Mouse (Mus musculus) spleen, postnatal 36 days (tissue): Measurements from ENCODE around the gene Gm9513.

Source experiments
- DNase-seq, 2 experiments: peaks; one replicate each; pipeline ENCODE4 v3.0.0; 2022; ENCODE audit warnings: low spot score in 2 of 2, mixed read lengths in 1 of 2

Gm9513 gene

DNA sequence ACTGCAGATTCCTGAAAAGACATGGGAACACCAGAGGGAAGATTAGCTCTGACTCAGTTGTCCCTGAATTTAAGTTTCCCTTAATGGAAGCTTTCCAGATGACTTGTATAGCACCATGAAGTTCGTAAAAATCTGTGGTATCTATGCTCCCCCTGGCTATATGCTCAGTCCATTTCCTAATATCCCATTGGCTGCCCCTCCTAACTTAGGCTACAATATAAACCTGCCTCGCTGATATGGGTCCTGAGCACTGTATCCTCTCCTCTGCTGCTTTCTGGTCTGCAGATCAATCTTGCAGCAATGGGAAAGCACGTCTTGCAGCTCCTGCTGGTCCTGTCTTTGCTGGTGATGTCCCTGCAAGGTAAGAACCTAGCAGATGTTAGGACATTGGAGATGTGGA, at the start of gene Gm9513:
Gene Gm9513, plus strand, starts transcription at position 301 of the 400 bp plus-strand sequence.
- DNase-seq, result no peak

DNA sequence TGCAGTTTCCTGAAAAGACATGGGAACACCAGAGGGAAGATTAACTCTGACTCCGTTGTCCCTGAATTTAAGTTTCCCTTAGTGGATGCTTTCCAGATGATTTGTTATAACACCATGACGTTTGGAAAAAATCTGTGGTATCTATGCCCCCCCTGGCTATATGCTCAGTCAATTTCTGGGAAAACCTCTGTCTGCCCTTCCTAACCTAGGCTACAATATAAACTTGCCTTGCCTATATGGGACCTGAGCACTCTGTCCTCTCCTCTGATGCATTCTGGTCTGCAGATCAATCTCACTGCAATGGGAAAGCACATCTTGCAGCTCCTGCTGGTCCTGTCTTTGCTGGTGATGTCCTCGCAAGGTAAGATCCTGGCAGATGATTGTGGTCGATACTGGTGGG, 43.9 kb upstream of the Gm9513 start, which contains the start of gene Gm7257:
Gene Gm7257, plus strand, starts transcription at position 301 of the 400 bp plus-strand sequence.
- no peak for DNase-seq

DNA sequence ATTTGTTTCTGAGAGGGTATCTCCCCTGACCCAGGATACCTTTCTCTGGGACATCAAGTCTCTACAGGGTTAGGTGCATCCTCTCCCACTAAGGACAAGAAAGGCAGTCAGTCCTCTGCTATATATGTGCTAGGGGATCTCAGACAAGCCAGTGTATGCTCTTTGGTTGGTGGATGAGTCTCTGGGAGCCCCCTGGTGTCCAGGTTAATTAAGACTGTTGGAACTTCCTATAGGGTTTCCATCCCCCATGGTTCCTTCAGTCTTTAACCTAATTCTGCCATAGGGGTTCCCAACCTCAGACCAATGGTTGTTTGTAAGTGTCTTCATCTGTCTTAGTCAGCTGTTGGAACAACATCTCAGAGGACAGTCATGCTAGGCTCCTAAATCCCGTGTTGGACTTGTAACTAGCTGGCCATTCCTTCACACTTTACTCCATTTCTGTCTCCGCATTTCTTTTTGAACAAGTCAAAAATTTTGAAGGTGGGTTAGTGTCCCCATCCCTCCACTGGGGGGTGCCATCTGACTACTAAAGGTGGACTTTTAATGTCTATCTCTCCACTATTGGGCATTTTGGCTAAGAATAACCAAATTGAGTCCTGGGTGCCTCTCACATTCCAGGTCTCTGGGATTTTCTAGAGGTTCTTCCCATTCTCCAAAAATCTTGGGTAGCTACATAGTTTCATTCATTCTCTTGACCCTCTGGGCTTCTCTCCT, 40.2 kb upstream of the Gm9513 start:
- DNase-seq, result no peak

DNA sequence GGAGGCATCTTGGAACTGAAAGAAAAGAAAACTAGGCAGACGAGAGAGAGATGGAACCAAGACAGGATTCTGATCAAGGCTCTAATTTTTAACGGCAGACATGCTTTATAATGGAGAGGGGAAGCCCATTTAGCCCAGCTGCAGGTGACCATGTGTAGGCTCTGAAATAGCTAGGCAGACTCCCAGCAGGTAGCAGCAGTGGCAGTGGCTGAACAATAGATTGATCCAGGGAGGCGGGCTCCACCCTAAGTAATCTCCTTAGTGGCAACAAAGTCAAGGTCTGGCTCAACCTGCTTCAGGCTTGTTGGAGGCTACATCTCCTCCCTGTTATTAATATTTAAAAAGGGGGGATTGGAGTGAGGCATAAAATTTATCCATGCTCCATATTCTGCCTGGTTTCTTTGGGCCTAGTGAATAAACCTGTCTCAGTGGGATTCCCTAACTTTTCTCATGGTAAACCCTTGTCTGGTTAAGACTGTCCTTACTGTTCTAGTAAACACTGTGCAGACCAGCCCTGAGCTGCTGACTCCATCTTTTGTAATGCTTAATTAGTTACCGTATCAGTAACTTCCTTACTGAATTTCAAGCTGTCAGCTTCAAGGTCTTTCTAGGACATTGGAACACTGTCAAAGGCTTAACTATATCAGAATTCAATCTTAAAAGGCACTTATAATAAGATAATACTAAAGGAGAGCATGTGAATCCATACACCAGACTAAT, 19.2 kb downstream of the Gm9513 start:
- no peak for DNase-seq

GRCm38 (mm10) chr9:36495824-36496223, 20.4 kb downstream of the Gm9513 start:
- DNase-seq, result no peak

DNA sequence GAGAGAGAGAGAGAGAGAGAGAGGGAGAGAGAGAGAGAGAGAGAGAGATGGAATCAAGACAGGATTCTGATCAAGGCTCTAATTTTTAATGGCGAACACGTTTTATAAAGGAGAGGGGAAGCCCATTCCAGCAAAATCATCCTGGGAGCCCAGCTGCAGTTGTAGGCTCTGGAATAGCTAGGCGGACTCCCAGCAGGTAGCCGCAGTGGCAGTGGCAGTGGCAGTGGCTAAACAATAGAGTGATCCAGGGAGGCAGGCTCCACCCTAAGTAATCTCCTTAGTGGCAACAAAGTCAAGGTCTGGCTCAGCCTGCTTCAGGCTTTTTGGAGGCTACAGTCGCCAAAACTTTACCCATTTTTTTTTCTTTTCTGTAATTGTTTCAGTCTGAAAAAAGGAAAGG, 28.8 kb downstream of the Gm9513 start:
- DNase-seq, result no peak
